Mouse (Mus musculus): Measurements from ENCODE around the gene Gm29776. TPM values are rescaled to one million over a fixed set of nuclear protein-coding genes. Genes with fewer than 3 reads are reported as not detected.

Gene Gm29776
- total and polyA plus RNA-seq, 3 experiments: not detected

- H3K27me3 ChIP-seq (replicated peaks): no peaks in the 10 kb centered on the region
- H3K4me1 ChIP-seq (ENCODE audit: control insufficient read depth in 1 of 2, insufficient read depth in 2 of 2): peaks cover 0 to 3% of the 10 kb centered on the region in 2 experiments; a peak in 1 of 4 replicates
- in situ Hi-C loops (cut with MboI; ENCODE audit: low pct_ligation_motif_present, low pct_unique_long_range_greater_than_20kb, low sequenced_read_pairs) (no loop called here), dilution Hi-C loops (cut with MboI; ENCODE audit: extremely low pct_ligation_motif_present, extremely low pct_unique_long_range_greater_than_20kb, low sequenced_read_pairs) (no loop called here)
- no peak overlapping the region for H3K27ac ChIP-seq (ENCODE audit: insufficient read depth, low read depth)
- no peak for DNase-seq (ENCODE audit: extremely low read depth)
- no peaks in the 10 kb centered on the region for H3K79me2 ChIP-seq (replicated peaks; ENCODE audit: control insufficient read depth, extremely low read depth, insufficient read depth, poor library complexity, severe bottlenecking)
- H3K4me2 ChIP-seq (ENCODE audit: insufficient read depth, low read depth, poor library complexity, severe bottlenecking): no peak overlapping the region
- H3K9me3 ChIP-seq (replicated peaks; ENCODE audit: low read length): no peaks in the 10 kb centered on the region
- TF ChIP-seq ETS1 (conservative IDR thresholded peaks at IDR 0.05; ENCODE audit: low read depth, low read length) (no peak), TCF12 (IDR thresholded peaks at IDR 0.05; ENCODE audit: low read depth, low read length) (no peak), CHD1 (IDR thresholded peaks at IDR 0.05; ENCODE audit: low read depth, low read length) (no peak), MAX (IDR thresholded peaks at IDR 0.05; ENCODE audit: low read length) (no peak), POLR2A (IDR thresholded peaks at IDR 0.05; ENCODE audit: low read depth, low read length) (no peak), MEF2A (IDR thresholded peaks at IDR 0.05; ENCODE audit: borderline replicate concordance, low read depth, low read length) (no peak), SMC3 (IDR thresholded peaks at IDR 0.05; ENCODE audit: low read depth, low read length) (no peak), ZKSCAN1 (IDR thresholded peaks at IDR 0.05; ENCODE audit: borderline replicate concordance, low read depth, low read length) (no peak), NELFE (IDR thresholded peaks at IDR 0.05; ENCODE audit: low read depth, low read length) (no peak)
- H3K9ac ChIP-seq (ENCODE audit: insufficient read depth, low read depth): no peak overlapping the region
- H3K36me3 ChIP-seq (replicated peaks in 1 of 2; ENCODE audit: control insufficient read depth in 1 of 2, insufficient read depth in 1 of 2, low read length in 1 of 2): no peaks in the 10 kb centered on the region
- H3K4me3 ChIP-seq (replicated peaks in 1 of 3; ENCODE audit: low read depth in 2 of 3, low read length in 2 of 3, poor library complexity in 1 of 3): no peak overlapping the region
Observed at GRCm38 (mm10) chr14:54742375-54742774, 43.7 kb upstream of the Gm29776 start.

- Histone ChIP-seq H3K79me2 (replicated peaks; ENCODE audit: control insufficient read depth, extremely low read depth, insufficient read depth, poor library complexity, severe bottlenecking) (no peaks in the 10 kb centered on the region), H3K36me3 (replicated peaks in 1 of 2; ENCODE audit: control insufficient read depth in 1 of 2, insufficient read depth in 1 of 2, low read length in 1 of 2) (no peaks in the 10 kb centered on the region), H3K9ac (ENCODE audit: insufficient read depth, low read depth) (no peak overlapping the region), H3K27me3 (replicated peaks) (no peaks in the 10 kb centered on the region), H3K9me3 (replicated peaks; ENCODE audit: low read length) (no peaks in the 10 kb centered on the region), H3K4me2 (ENCODE audit: insufficient read depth, low read depth, poor library complexity, severe bottlenecking) (no peak overlapping the region), H3K4me3 (replicated peaks in 1 of 3; ENCODE audit: low read depth in 2 of 3, low read length in 2 of 3, poor library complexity in 1 of 3) (no peak overlapping the region), H3K27ac (ENCODE audit: insufficient read depth, low read depth) (no peak overlapping the region), H3K4me1 (ENCODE audit: control insufficient read depth in 1 of 2, insufficient read depth in 2 of 2) (peaks cover 0 to 3% of the 10 kb centered on the region in 2 experiments; a peak in 1 of 4 replicates)
- in situ Hi-C loops (cut with MboI; ENCODE audit: low pct_ligation_motif_present, low pct_unique_long_range_greater_than_20kb, low sequenced_read_pairs): no loop called here
- no peak for DNase-seq (ENCODE audit: extremely low read depth)
- TF ChIP-seq MAX (IDR thresholded peaks at IDR 0.05; ENCODE audit: low read length) (no peak), IRF4 (IDR thresholded peaks at IDR 0.05; ENCODE audit: low read depth, low read length) (no peak), MAFK (IDR thresholded peaks at IDR 0.05; ENCODE audit: insufficient replicate concordance, low read length) (no peak), MXI1 (IDR thresholded peaks at IDR 0.05; ENCODE audit: low read depth, low read length) (no peak), HCFC1 (IDR thresholded peaks at IDR 0.05; ENCODE audit: low read depth, low read length) (no peak), USF2 (conservative IDR thresholded peaks at IDR 0.05; ENCODE audit: low read depth, low read length) (no peak), NRF1 (IDR thresholded peaks at IDR 0.05; ENCODE audit: low read depth, low read length) (no peak), ELF1 (IDR thresholded peaks at IDR 0.05; ENCODE audit: low read depth, low read length) (no peak), E2F4 (IDR thresholded peaks at IDR 0.05; ENCODE audit: insufficient replicate concordance, low read depth, low read length) (no peak), POLR2A (IDR thresholded peaks at IDR 0.05; ENCODE audit: low read depth, low read length) (no peak), ZNF384 (IDR thresholded peaks at IDR 0.05; ENCODE audit: low read depth, low read length) (no peak), EP300 (IDR thresholded peaks at IDR 0.05; ENCODE audit: low read length) (no peak), RAD21 (IDR thresholded peaks at IDR 0.05; ENCODE audit: low read depth, low read length) (no peak)
- dilution Hi-C loops (cut with MboI; ENCODE audit: extremely low pct_ligation_motif_present, extremely low pct_unique_long_range_greater_than_20kb, low sequenced_read_pairs): no loop called here
Observed at GRCm38 (mm10) chr14:54741721-54742120, 43.1 kb upstream of the Gm29776 start.
